Mouse (Mus musculus) urinary bladder, postnatal 14 days (tissue): ENCODE data around the gene H2-DMb2.
"Not testable (repeated sequence)": the region's sequence is repeated elsewhere in the genome, so short reads cannot be mapped to it uniquely, and the experiment has no call there.

ENCODE experiments used
- DNase-seq: peaks from one replicate; pipeline ENCODE4 v3.0.0; 2021; ENCODE audit warnings: low spot score

Gene H2-DMb2

DNA sequence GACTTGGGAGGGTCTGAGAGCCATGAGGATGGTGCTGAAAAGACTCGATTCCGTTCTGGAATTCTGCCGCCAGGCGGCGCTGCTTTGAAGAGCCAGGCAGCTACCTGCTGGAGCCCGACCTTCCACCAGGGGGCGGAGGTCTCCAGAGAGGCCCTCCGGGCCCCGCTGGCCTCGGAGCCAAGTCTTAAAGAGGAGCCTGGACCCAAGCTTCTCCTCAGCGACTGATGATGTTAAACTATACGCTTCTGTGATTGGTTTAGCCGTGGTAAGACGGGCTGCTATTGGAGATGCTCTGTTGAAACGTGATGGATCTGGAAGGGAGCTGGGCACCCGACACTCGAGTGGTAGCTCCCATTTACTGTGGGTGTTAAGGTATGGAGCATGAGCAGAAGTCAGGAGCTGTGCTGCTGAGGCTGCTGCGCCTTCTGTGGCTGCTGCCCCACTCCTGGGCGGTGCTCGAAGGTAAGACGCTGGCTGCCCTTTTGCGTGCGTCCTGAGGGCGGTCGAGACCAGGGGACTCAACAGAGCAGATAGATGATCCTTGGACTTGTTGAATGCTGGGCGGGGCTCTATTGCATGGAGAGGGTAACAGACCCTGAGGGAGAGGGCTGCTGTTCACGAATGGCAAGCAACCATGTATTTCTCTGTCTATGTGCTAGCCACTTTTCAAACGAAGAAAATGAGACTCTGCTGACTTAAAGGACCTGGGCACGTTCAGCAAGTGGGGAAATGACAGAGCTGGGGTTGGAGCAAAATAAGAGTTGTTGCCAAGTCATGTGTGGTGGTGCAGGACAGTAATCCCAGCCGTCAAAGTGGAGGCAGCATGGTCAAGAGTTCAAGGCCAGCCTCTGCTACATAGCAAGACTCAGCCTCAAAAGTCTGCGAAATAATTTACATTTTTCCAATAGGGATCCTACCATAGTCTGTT is 7.5 kb upstream of the H2-DMb2 start:
- DNase-seq = peak; percentile 99

DNA sequence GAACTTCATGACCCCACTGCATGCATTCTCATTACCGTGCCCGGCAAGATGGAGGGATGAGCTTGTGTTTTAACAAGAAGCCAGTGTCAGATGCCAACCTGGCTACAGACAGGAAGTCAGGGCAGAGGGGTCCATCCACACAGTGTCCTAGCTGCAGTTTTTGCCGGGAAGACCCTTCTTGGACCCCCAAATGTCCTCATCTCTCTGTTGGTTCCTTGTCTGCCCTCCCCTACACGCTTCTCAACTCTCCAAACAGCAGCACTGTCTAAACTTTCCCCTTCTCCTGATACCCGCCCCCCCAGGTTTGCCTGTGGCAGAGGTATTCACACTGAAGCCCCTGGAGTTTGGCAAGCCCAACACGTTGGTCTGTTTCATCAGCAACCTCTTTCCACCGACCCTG is 5.5 kb upstream of the H2-DMb2 start:
- no peak for DNase-seq

DNA sequence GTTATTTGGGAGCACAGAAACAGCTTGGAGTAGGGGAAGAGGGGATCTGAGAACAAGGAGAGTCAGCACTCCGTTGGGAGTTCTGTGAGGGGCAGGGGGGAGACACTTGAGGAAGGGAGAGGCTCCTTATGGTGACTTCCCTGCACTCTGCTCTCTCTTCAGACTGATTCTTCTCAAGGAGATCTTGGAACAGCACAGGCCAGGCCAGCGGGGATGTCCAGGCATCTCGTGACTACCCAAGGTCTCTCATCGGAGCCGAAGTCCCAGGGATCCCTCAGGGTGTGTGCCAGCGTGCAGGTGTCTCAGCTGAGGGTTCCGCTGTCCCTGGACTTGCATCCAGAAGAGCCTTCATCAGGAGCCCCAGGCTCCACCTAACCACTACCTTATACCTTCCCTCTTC is 4.5 kb upstream of the H2-DMb2 start:
- no peak for DNase-seq

DNA sequence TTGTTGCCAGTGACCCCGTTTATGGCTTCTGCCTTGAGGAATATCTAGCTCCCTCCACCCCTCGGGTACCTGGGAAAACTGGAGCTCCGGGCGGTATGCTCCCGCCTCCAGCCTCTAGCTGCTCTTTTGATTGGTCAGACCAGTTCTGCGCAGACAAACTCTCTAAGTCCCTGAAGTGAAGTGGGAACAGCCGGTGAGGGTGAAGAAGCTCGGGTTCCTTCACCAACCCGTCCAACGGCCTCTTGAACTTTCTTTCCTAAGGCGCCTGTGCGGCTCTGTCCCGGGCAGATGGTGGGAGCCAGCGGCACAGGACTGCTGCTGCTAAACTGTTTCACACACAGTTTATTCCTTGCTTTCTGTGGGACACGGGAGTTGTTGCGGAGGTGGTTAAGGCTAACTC is 3.7 kb upstream of the H2-DMb2 start:
- peak; percentile 41 for DNase-seq

DNA sequence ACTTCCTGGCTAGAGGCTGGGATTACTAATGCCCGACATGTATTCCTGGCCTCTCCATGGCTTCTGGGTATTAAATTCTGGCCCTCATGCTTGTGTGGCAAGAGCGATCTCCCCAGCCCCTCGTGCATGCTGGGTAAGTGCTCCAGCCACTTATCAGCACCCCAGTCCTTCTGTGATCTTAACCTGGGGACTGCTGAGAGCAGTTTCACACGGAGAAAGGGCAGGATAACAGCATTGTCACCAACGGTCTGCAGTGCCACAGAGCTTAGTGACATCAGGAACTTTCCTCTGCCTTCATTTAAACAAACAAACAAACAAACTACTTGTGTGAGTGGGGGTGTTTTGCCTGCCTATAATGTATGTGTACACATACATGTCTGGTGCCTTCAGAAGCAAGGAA is 2.9 kb upstream of the H2-DMb2 start:
- DNase-seq = no peak

DNA sequence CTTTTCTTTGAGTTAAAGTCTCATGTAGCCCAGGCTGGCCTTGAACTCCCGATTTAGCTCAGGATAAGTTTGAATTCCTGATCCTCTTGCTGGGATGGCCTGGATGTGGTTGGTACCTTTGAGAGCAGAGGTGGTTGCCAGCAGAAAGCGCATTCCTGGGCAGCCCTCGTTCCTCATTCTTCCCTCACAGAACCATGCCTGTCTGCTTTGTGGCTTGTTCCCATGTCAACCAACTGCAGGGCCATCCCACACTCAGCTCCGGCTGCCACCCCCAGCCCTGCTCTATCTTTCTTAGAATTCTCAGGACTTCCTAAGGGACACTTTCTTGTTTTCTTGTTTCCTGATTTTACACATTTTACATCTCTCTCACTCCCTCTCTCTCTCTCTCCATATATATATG is 1.7 kb upstream of the H2-DMb2 start:
- no peak for DNase-seq

DNA sequence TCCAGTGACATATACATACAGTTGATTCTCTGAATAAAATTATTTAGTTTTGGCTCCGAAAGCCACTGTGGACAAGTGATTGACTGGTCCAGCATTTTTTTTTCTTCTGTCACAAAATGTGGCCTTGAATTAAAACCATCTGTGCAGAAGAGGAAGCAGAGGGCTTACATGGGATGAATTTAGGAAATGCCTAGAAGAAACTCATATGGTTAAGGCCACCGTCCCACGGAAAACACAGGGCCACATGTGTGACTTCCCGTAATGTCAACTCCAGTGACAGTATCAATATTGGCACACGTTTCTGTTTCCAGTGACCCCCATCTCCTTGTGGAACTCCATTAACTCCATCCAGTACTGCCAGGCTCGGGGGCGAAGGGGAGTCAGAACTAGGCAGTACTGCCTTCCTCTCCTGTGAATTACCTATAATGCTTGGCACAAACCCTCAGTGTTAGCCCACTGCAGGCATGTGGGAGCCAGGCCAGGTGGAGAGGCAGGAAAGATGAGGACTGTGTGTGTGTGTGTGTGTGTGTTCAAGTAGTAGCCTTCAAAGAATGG is 574 bp upstream of the H2-DMb2 start:
- no peak for DNase-seq

DNA sequence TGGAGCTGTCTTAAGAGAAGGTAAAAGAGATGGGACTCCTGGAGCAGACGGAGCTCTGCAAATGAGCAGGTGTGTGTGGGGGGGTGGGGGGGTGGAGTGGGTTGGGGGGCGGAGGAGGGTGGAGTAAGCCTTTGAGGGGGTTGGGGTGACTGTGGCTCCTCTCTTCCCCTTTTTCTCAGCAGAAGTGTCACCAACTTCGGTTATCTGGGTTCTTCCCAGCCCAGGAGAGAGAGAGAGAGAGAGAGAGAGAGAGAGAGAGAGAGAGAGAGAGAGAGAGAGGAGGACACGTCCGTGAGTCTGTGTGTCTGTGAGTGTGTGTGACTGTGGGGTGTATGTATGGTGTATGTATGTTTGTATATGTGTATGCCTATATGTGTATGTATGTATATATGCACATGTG is 354 bp downstream of the H2-DMb2 start:
- DNase-seq = no peak

DNA sequence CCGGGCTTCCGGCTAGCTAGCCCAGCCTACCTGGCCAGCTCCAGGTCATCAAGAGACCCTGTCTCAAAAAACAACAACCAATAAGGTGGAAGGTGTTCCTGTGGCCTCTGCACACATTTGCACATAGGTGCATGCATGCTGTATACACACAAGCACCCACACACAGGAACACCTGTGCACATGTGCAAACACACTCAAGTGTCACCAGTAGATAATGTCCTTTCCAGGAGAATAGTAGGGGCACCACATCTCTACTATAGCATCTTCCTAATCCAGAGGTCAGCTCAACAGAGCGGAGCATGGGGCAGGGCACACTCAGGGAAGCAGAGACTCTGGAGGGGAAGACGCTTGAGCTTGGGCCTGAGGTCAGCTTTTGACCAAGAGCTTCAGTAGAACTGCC is 1.1 kb downstream of the H2-DMb2 start:
- not testable (repeated sequence) for DNase-seq

DNA sequence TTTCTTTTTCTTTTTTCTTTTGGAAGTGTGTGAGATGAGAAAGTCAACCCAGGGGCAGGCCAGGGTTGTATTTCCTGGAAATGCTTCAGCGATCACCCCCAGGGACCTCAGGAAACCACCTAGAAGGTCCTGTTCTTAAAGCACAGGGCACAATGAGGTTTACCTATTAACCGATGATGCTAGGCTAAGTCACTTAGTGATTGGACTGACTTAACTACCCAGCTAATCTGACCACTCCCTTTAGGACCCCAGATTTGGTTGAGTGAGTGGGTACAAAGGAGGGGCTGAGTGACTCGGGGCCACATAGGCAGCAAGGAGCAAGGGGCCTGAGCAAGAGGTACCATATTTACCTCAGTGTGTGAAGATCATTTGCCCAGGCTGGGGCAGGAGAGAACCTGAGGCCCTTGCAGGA is 1.9 kb downstream of the H2-DMb2 start:
- DNase-seq = no peak

DNA sequence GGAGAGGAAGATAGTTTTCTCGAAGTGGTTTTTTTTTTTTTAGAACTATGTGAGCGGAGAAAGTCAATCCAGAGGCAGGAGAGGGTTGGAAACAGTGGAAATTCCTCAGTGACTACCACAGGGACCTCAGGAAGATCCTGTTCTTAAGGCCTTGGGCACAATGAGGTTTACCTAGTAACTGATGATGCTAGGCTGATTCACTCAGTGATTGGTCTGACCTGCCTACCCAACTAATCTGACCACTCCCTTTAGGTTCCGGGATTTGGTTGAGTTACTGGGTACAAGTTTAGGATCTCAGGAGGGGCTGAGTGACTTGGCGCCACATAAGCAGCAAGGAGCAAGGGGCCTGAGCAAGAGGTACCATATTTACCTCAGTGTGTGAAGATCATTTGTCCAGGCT is 9.8 kb downstream of the H2-DMb2 start, which contains the start of gene H2-DMb1:
Gene H2-DMb1 (plus strand): TSS at position 150 of the 400 bp plus-strand sequence.
- DNase-seq = peak; percentile 52

DNA sequence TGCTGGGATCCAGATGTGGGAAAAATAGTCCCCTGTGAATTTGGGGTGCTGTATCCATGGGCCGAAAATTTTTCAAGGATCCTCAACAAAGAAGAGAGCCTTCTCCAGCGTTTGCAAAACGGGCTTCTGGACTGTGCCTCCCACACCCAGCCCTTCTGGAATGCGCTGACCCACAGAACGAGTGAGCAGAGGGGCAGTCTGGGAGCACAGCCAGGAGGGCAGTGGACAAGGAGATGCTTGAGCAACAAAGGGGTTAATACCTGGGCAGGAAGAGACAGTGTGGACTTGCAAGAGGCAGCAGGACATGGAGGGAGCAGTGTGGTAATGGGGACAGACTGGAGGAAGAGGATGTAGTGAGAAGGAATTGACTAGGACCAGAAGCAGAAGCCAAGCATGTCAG is 12.4 kb downstream of the H2-DMb2 start:
- DNase-seq = no peak

DNA sequence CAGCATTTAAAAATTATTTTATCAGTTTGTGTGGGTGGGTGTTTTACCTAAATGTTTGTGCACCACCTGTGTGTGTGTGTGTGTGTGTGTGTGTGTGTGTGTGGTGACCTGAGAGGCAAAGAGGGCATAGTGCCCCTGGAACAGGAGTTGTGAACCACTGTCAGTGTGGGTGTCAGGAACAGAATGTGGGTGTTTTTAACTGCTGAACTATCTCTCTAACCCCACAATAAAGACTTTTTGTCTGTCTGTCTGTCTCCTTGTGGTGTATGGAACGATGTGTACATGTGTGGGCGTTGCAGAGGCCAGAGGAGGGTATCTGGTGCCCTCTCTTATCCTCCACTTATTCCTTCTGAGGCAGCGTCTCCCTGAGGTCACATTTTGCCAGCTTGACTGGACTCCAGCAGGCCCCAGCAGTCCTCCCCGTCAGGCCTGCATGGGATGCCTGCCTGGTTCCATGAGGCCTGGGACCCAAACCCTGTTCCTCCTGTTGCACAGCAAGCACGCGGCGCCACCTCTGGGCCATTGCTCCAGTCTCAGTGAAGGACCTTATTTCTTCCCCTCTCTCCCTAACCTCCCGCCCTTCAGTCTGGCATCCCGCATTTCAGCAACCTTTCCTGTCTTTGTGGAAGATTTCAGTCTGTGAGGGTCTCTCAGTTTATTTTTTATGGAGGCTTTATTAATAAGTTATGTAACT is 21.2 kb downstream of the H2-DMb2 start:
- DNase-seq = peak; percentile 10

DNA sequence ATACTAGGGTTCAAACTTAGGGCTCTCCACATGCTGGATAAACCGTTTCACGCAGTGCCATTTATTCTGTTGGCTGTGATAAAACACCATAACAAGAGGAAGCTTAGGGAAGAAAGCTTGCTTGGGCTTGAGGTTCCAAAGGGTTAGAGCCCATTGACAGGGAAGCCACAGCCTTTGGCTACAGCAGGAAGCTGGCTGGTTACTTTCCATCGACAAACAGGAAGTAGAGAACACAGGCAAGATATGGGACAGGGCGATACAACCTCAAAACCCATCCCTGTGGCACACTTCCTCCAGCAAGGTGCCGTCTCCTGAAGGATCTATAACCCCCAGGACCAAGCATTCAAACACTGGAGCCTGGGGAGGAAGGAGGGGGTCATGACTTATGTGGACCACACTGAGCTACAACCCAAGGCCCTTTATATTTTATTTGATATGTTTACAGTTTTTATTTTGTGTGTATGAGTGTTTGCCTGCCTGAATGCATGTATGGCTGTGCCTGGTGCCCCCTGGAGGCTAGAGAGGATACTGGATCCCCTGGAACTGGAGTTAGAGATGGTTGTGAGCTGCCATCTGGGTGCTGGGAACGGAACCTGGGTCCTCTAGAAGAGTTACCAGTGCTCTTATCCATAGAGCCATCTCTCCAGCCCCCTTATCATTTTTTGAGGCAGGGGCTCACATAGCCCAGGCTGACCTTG is 22.1 kb downstream of the H2-DMb2 start:
- no peak for DNase-seq

DNA sequence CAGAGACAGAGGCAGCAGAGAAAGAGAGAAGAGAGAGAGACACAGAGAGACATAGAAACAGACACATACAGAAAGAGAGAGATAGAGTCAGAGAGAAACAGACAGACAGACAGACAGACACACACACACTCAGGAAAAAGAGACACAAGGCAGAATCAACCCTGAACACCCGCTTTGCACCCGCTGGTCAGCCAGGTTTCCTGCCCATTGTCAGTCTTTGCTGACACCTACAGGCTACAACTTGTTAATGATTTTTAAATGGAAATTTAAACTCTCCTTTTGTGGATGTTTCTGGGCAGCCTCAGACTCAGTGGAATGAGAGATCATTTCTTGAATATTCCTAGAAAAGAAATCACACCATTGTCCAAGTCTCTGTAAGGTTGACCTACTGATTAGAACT is 26.2 kb downstream of the H2-DMb2 start:
- DNase-seq = peak; percentile 29

DNA sequence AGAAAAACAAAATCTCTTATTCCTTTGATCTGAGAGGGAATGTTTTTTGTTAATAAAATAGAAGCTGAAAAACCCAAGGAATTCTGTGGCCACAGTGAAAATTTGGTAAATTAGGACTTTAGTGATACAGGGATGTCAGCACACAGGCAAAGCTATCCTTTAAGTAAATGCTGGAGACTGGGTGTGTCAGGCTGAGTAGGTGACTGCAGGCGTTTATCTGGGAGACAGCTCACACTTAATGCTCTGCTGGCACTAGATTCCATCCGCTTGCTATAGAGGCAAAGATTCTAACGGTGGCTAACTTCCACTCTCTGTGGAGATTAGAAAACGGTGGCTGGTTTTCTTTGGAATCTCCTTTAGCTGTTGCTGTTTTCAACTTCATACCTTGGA is 27.4 kb downstream of the H2-DMb2 start:
- DNase-seq = no peak

DNA sequence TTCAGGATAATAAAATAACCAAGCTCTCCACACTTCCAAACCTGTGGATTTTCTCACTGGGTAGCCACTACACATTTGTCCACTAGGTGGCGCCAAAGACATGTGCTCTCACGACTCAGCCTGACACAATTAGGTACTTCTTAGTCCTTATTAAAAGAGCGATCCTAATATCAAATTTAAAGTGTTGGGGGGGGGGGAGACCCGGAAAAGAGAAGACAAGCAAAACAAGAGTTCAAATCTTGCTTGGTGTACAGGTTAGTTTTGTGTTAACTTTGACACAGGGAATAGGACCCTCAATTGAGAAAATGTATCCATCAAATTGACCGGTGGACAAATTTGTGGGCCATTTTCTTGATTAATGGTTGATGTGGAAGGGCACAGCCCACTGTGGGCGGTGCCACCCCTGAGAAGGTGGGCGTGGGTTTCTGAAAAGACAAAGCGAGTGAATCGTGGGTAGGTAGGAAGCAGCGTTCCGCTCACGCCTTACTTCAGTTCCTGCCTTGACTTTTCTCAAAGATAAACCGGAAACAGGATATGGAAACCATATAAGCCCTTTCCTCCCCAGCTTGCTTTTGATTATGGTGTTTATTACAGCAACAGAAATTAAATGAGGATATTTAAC is 27.9 kb downstream of the H2-DMb2 start:
- DNase-seq = peak; percentile 84

DNA sequence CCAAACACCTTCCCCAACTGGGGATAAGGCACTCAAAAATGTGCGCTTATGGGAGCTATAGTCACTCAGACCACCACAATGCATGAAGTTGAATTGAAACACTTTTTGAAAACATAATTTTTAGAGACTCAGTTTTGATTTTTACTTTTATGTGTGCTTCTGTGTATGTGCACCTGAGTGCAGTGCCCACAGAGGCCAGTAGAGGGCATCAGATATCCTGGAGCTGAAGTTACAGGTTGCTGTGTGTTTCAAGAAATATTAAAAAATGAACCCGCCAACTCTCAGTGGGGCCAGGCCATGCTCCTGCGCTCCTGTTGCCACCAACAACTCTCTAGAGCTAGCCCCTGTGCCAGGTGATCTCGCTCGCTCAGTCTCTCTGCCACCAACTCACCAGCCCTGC is 29.4 kb downstream of the H2-DMb2 start:
- no peak for DNase-seq

DNA sequence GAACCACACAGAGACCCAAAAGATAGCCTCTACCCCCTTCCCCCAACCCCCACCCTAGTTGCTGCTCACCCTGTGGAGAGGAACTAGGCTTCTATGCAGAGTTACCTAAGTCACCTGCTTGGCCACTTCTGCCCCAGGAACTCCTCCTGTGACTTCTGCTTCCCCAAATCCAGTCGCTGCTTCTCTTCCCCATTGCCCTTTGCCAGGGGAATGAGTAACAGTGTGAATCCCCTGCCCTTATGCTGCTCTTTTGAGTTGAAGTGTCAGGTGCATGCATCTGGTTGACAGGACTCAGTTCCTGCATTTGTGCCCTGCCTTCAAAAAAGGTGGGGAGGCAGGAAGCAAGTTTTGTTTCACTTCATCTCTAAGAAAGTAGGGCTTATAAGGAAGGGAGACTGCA is 31.0 kb downstream of the H2-DMb2 start:
- DNase-seq = no peak

DNA sequence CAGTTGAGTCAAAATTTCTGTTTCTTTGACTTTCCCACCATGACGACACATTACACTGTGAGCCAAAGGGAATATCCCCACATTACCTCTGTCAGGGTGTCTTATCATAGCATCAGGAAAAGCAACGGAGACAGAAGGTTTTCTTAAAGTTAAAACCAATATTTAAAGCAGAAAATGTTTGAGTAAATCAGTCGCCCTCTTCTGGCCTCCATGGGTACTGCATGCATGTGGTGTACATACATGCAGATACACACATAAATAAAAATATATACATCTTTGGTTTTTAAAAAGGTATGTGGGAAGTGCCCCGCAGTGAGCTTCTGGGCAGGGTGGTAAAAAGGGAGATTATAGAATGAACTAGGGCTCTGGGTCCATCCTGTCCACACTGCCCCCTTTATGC is 34.1 kb downstream of the H2-DMb2 start:
- no peak for DNase-seq

DNA sequence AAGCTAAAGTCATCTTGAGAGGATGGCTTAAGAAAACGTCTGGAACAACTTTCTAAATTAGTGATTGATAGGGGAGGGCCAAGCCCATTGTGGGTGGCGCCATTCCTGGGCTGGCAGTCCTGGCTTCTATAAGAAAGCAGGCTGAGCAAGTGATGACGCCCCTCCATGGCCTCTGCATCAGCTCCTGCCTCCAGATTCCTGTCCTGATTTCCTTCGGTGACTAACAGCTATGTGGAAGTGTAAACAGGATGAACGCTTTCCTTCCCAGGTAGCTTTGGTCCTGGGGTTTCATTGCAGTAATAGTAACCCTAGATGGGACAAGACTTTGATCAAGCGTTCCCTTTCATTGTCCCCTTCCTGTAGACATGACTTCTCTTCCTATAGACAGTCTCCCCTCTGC is 35.9 kb downstream of the H2-DMb2 start:
- no peak for DNase-seq
